Mouse (Mus musculus) v-Abl transformed pro-B cells (cell line): ENCODE measurements around the gene Hephl1.
"Not testable (repeated sequence)": the region's sequence is repeated elsewhere in the genome, so short reads cannot be mapped to it uniquely, and the experiment has no call there.

Experiments used
- in situ Hi-C, 2 experiments: fragments of 400-800 bp; cut with MboI; formaldehyde crosslinking; loops; one replicate each; pipeline ENCODE4 v1.15.1; 2025; ENCODE audit not compliant: unreplicated experiment in 2 of 2

Gene Hephl1

GRCm38 (mm10) chr9:15112008-15112407, at the start of gene Hephl1:
TSS of gene Hephl1 (minus strand) at chr9:15112108.
- in situ Hi-C loops: no loop called here

GRCm38 (mm10) chr9:15149246-15149926, 37.5 kb upstream of the Hephl1 start:
- in situ Hi-C loops: no loop called here

GRCm38 (mm10) chr9:15140546-15140945, 28.6 kb upstream of the Hephl1 start:
- in situ Hi-C loops: no loop called here

GRCm38 (mm10) chr9:15125897-15126296, 14.0 kb upstream of the Hephl1 start:
- in situ Hi-C loops: no loop called here

- in situ Hi-C loops: no loop called here
Measured at GRCm38 (mm10) chr9:15122431-15122830, 10.5 kb upstream of the Hephl1 start.

- in situ Hi-C loops: no loop called here
Measured at GRCm38 (mm10) chr9:15120841-15121358, 9.0 kb upstream of the Hephl1 start.

GRCm38 (mm10) chr9:15120209-15120608, 8.3 kb upstream of the Hephl1 start:
- in situ Hi-C loops: no loop called here

- in situ Hi-C loops: no loop called here
Measured at GRCm38 (mm10) chr9:15119515-15119914, 7.6 kb upstream of the Hephl1 start.

- in situ Hi-C loops: no loop called here
Measured at GRCm38 (mm10) chr9:15116165-15116564, 4.3 kb upstream of the Hephl1 start.

GRCm38 (mm10) chr9:15114102-15114501, 2.2 kb upstream of the Hephl1 start:
- in situ Hi-C loops: no loop called here

GRCm38 (mm10) chr9:15108101-15108500, 3.8 kb downstream of the Hephl1 start:
- in situ Hi-C loops: no loop called here

- in situ Hi-C loops: no loop called here
Measured at GRCm38 (mm10) chr9:15105136-15105535, 6.8 kb downstream of the Hephl1 start.

- in situ Hi-C loops: no loop called here
Measured at GRCm38 (mm10) chr9:15103579-15104300, 8.2 kb downstream of the Hephl1 start.

- in situ Hi-C loops: no loop called here
Measured at GRCm38 (mm10) chr9:15101531-15102161, 10.3 kb downstream of the Hephl1 start.

- in situ Hi-C loops: not testable (repeated sequence)
Measured at GRCm38 (mm10) chr9:15098421-15098820, 13.5 kb downstream of the Hephl1 start.

- in situ Hi-C loops: no loop called here
Measured at GRCm38 (mm10) chr9:15097172-15097571, 14.7 kb downstream of the Hephl1 start.

- in situ Hi-C loops: no loop called here
Measured at GRCm38 (mm10) chr9:15096161-15096560, 15.7 kb downstream of the Hephl1 start.

GRCm38 (mm10) chr9:15095206-15095605, 16.7 kb downstream of the Hephl1 start:
- in situ Hi-C loops: no loop called here

GRCm38 (mm10) chr9:15068686-15069295, 43.1 kb downstream of the Hephl1 start:
- in situ Hi-C loops: no loop called here

- in situ Hi-C loops: no loop called here
Measured at GRCm38 (mm10) chr9:15067995-15068685, 43.8 kb downstream of the Hephl1 start.
